Mouse (Mus musculus) embryonic facial prominence, embryonic 11.5 days (tissue): Measurements from ENCODE around the gene Gbx1. TPM values are rescaled to one million over a fixed set of nuclear protein-coding genes. Genes with fewer than 3 reads are reported as not detected.

Source experiments
- ATAC-seq: fragments of 200-750 bp; cut with Nextera tagmentation; replicated peaks from 2 replicates; pipeline ENCODE4 v1.8.0; 2017; ENCODE audit warnings: low read depth; ENCODE audit not compliant: insufficient number of reproducible peaks, low FRiP score, low TSS enrichment
- DNase-seq: peaks from one replicate; pipeline ENCODE4 v3.0.0-alpha.2; 2015; ENCODE audit warnings: low spot score
- H3K27ac ChIP-seq: fragments of 300-500 bp; sonication (generic); replicated peaks from 2 replicates; pipeline ENCODE4 v1.5.1; 2014; ENCODE audit warnings: mild to moderate bottlenecking, low read depth, low read length, control low read depth
- H3K27me3 ChIP-seq: fragments of 300-500 bp; sonication (generic); 2 replicates; pipeline ENCODE4 v1.6.1; 2014; ENCODE audit warnings: mild to moderate bottlenecking, low read length, moderate library complexity, mixed read lengths; ENCODE audit not compliant: control insufficient read depth, insufficient read depth
- H3K36me3 ChIP-seq: fragments of 300-500 bp; sonication (generic); replicated peaks from 2 replicates; pipeline ENCODE4 v1.6.1; 2014; ENCODE audit warnings: low read depth, mild to moderate bottlenecking, low read length, moderate library complexity, mixed read lengths; ENCODE audit not compliant: control insufficient read depth, insufficient read depth
- H3K4me1 ChIP-seq: fragments of 300-500 bp; sonication (generic); 2 replicates; pipeline ENCODE4 v1.6.1; 2014; ENCODE audit warnings: low read length, mixed read lengths; ENCODE audit not compliant: control insufficient read depth, insufficient read depth
- H3K4me2 ChIP-seq: fragments of 300-500 bp; sonication (generic); 2 replicates; pipeline ENCODE4 v1.6.1; 2014; ENCODE audit warnings: low read depth, mild to moderate bottlenecking, control low read depth, low read length, moderate library complexity
- H3K4me3 ChIP-seq: fragments of 300-500 bp; sonication (generic); 2 replicates; pipeline ENCODE4 v1.5.1; 2014; ENCODE audit warnings: low read depth, low read length, control low read depth
- H3K9ac ChIP-seq: fragments of 300-500 bp; sonication (generic); replicated peaks from 2 replicates; pipeline ENCODE4 v1.6.1; 2014; ENCODE audit warnings: mild to moderate bottlenecking, control low read depth, low read length
- H3K9me3 ChIP-seq: fragments of 300-500 bp; sonication (generic); replicated peaks from 2 replicates; pipeline ENCODE4 v1.6.1; 2016; ENCODE audit warnings: mild to moderate bottlenecking, low read length, inconsistent platforms, mixed read lengths; ENCODE audit not compliant: control insufficient read depth
- WGBS: fragments of 180-500 bp; shearing (Covaris S2); extraction: QIAGEN DNeasy Blood & Tissue Kit; methylation state at CpG from one replicate; pipeline ENCODE4 v1.1.7; 2014; 5-methylcytosine and 5-hydroxymethylcytosine counted together
- polyA plus RNA-seq: library from polyadenylated mRNA; unstranded; fragments of >200 nt; fragmentation: Nextera tagmentation; extraction: Ambion mirVana; gene quantifications from 2 replicates; pipeline ENCODE4 v1.2.1, GENCODE M21; 2014

Gene Gbx1
- polyA plus RNA-seq, 1 experiment from 2014 or later: 0.13 TPM

DNA sequence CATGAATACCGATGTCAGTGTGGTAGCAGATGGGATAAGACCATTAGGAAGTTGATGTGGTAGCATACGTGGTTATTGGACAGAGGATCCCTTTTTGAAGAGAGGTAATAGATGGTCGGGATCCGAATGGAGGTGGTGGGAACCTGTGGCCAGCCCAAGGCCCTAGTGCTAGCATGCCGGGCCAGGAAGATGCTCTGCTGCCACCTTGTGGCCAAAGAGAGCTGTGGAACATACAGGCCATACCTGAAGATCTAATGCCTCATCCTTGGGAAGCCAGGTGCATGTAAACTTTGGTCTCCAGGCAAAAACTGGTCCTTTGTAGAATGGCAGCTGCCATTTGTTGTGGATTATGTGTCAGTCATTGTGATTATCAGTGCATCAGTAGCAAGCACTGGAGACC lies 56.4 kb downstream of the Gbx1 start:
- no peaks in the 10 kb centered on the region for H3K9me3 ChIP-seq
- no peak overlapping the region for H3K4me3 ChIP-seq
- DNase-seq (peak; percentile 88), ATAC-seq (no peak)
- H3K9ac ChIP-seq: no peak overlapping the region
- no peak overlapping the region for H3K27ac ChIP-seq
- H3K4me2 ChIP-seq: no peak overlapping the region
- WGBS: 11% methylated on average over 5 of the region's 5 CpGs
- H3K27me3 ChIP-seq: peaks cover 5% of the 10 kb centered on the region; the same call in 1 of the 2 replicates
- H3K36me3 ChIP-seq: no peaks in the 10 kb centered on the region
- H3K4me1 ChIP-seq: peaks cover 20% of the 10 kb centered on the region

DNA sequence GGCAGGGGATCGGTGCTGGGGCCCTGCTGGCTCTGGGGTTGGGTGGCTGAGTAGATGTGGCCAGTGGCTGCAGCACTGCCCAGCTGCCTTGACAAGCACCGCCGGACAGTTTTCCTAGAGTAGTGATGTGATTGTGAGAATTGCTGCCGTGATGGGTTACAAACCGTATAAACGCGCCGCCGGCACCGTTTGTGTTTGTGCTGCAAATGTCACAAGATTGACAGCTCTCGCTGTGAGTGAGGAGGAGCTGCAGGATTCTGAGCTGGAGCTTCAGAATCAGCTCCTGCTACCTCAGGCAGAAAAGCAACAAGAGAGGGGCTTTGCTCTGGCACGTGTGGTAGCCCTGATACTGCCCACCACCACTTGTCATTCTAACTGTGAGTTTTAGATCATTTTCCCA lies 60.2 kb downstream of the Gbx1 start:
- ATAC-seq (no peak), DNase-seq (no peak)
- 51% methylated on average over 12 of the region's 12 CpGs for WGBS
- Histone ChIP-seq H3K4me2 (no peak overlapping the region), H3K9ac (no peak overlapping the region), H3K4me3 (no peak overlapping the region), H3K9me3 (no peaks in the 10 kb centered on the region), H3K27ac (no peak overlapping the region), H3K36me3 (no peaks in the 10 kb centered on the region), H3K27me3 (no peaks in the 10 kb centered on the region), H3K4me1 (no peaks in the 10 kb centered on the region)

DNA sequence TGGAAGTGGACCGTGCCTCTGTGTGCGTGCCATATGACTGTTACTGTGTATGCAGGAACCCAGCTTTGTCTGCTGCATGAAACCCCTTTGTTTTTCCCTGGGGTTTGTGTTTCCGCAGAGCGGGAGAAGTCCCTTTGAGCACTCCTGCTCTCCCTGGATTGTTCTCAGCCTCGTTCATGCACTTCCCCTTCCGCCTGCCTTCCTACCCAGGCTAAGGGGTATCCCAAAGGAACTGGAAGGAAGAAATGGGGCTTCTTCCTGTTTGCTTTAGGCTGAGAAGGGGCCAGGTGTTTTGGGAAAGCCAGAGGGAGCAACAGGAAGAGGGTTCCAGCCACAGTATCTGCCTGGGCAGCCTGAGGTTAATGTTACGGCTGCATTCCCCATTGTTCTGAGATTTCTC lies 71.4 kb downstream of the Gbx1 start:
- no peak overlapping the region for H3K9ac ChIP-seq
- ATAC-seq (no peak), DNase-seq (no peak)
- H3K27ac ChIP-seq: no peak overlapping the region
- no peaks in the 10 kb centered on the region; the same call in 1 of the 2 replicates for H3K36me3 ChIP-seq
- H3K9me3 ChIP-seq: no peaks in the 10 kb centered on the region
- H3K4me2 ChIP-seq: peak overlapping the region; percentile 2; the same call in 1 of the 2 replicates
- H3K4me1 ChIP-seq: peaks cover 9% of the 10 kb centered on the region
- no peaks in the 10 kb centered on the region for H3K27me3 ChIP-seq
- H3K4me3 ChIP-seq: no peak overlapping the region
- 55% methylated on average over 7 of the region's 7 CpGs for WGBS

DNA sequence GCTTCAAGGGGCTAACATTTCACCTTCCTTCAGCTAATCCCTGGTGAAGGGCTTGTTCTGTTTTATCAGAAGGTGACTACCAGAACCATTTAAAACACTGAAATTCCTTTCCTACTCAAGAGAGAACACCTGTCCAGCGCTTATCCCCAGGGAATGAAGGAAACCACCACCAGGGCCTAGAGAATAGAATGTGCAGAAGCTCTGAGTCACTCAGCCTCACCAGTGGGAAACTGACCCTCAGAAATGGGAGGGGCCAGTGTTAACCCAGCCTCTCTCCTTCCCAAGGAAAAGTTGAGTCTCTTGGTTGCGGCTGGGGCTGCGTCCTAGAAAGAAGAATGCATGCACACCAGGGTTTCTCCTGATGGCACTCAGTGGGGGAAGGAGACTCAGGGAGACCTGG lies 71.9 kb downstream of the Gbx1 start:
- Histone ChIP-seq H3K9me3 (no peaks in the 10 kb centered on the region), H3K4me2 (peak overlapping the region; percentile 2; the same call in 1 of the 2 replicates), H3K4me1 (peaks cover 9% of the 10 kb centered on the region), H3K27me3 (no peaks in the 10 kb centered on the region), H3K4me3 (no peak overlapping the region; the same call in 1 of the 2 replicates), H3K27ac (no peak overlapping the region), H3K36me3 (no peaks in the 10 kb centered on the region; the same call in 1 of the 2 replicates), H3K9ac (no peak overlapping the region)
- DNase-seq: no peak
- ATAC-seq: no peak
- 56% methylated on average over 3 of the region's 3 CpGs for WGBS

DNA sequence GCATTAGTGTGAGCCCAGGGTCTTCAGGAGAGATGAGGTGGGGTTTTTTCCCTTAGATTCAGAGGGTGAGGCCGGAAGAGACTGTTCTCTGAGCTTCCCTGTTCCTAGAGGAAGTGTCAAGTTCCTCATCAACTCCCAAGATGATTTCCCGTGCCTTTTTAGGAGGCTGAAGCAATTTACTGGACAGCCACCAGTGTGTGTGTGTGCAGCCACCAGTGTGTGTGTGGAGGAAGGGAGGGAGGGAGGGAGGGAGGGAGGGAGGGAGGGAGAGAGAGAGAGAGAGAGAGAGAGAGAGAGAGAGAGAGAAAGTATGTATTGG lies 73.1 kb downstream of the Gbx1 start:
- WGBS: 28% methylated on average over 2 of the region's 2 CpGs
- Histone ChIP-seq H3K9ac (peak overlapping the region; percentile 96; the same call in 1 of the 2 replicates), H3K4me3 (0 out of 2 replicates have a peak overlapping the region, but pooled peaks have one; percentile 12), H3K9me3 (no peaks in the 10 kb centered on the region), H3K27ac (no peak overlapping the region), H3K4me2 (peak overlapping the region; percentile 99), H3K27me3 (no peaks in the 10 kb centered on the region), H3K36me3 (no peaks in the 10 kb centered on the region; the same call in 1 of the 2 replicates), H3K4me1 (peaks cover 9% of the 10 kb centered on the region)
- DNase-seq: no peak
- no peak for ATAC-seq

DNA sequence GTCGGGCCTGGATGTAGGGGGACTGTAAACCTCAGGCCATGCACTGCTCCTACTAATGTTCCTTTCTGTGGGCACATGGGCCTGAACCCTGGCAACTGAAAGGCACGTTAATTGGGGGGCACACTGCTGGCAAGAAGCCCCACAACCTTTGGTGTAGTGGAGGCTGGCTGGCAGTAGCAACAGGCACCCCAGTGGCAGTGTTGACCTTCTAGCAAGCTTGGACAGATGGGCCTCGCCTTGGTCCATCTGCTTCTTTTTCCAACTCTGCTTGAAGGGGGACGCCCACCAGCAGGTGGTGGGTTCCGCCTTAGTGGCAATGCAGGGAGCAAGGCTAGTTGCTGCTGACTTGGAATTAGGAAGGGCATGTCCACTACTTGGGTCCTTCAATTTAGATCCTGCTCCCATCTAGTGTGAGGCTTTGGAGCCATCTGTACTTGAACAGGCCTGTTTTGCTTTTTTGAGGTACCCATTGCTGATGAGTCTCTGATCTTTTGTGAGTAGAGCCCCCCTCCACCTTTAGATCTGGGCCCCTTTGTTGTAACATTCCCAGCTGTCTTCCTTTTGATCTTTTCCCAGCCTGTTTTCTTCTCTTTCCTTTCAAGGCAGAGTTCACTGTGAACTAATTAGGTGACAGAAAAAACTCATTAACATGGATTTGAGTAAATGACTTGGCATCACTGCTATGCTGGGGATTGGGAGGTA lies 73.6 kb downstream of the Gbx1 start:
- Histone ChIP-seq H3K4me2 (peak overlapping the region; percentile 99), H3K9ac (peak overlapping the region; percentile 96), H3K9me3 (no peaks in the 10 kb centered on the region), H3K4me1 (peaks cover 9% of the 10 kb centered on the region), H3K27me3 (no peaks in the 10 kb centered on the region), H3K4me3 (peak overlapping the region; percentile 91), H3K36me3 (no peaks in the 10 kb centered on the region; the same call in 1 of the 2 replicates), H3K27ac (0 out of 2 replicates have a peak overlapping the region, but pooled peaks have one; percentile 28)
- 10% methylated on average over 5 of the region's 5 CpGs for WGBS
- no peak for DNase-seq
- no peak for ATAC-seq

Other genes with a start within 250 kb of the Gbx1 start
- gene Kcnh2, start 175.6 kb downstream of the Gbx1 start, polyA plus RNA-seq: 3.7 and 4.2 TPM in 2 replicates
- 3.2 and 4.2 TPM in 2 replicates for gene Nos3, start 162.4 kb downstream of the Gbx1 start, polyA plus RNA-seq
- gene Atg9b, start 135.1 kb downstream of the Gbx1 start, polyA plus RNA-seq: 0.18 and 0.21 TPM in 2 replicates
- gene Abcb8, start 133.5 kb downstream of the Gbx1 start, polyA plus RNA-seq: 27.0 and 27.4 TPM in 2 replicates
- gene Asic3, start 113.8 kb downstream of the Gbx1 start, polyA plus RNA-seq: 0.42 and 0.45 TPM in 2 replicates
- gene Cdk5, start 103.7 kb downstream of the Gbx1 start, polyA plus RNA-seq: 49.9 and 50.8 TPM in 2 replicates
- gene Slc4a2, start 103.4 kb downstream of the Gbx1 start, polyA plus RNA-seq: 16.5 and 20.6 TPM in 2 replicates
- 77.8 and 88.2 TPM in 2 replicates for gene Fastk, start 81.9 kb downstream of the Gbx1 start, polyA plus RNA-seq
- gene Tmub1, start 79.3 kb downstream of the Gbx1 start, polyA plus RNA-seq: 20.2 and 24.7 TPM in 2 replicates
- gene Agap3, start 75.0 kb downstream of the Gbx1 start, polyA plus RNA-seq: 40.0 and 45.1 TPM in 2 replicates
- gene Asb10, start 13.8 kb upstream of the Gbx1 start, polyA plus RNA-seq: 0.24 and 0.36 TPM in 2 replicates
- gene 4931409K22Rik, start 29.6 kb upstream of the Gbx1 start, polyA plus RNA-seq: not detected in 2 replicates
- 148 and 159 TPM in 2 replicates for gene Abcf2, start 50.3 kb upstream of the Gbx1 start, polyA plus RNA-seq
- gene Chpf2, start 59.5 kb upstream of the Gbx1 start, polyA plus RNA-seq: 6.4 and 7.1 TPM in 2 replicates
- 46.2 and 47.1 TPM in 2 replicates for gene Smarcd3, start 97.2 kb upstream of the Gbx1 start, polyA plus RNA-seq
- gene Nub1, start 158.3 kb upstream of the Gbx1 start, polyA plus RNA-seq: 37.3 and 38.6 TPM in 2 replicates
- 53.8 and 57.5 TPM in 2 replicates for gene Wdr86, start 203.5 kb upstream of the Gbx1 start, polyA plus RNA-seq
- 3.3 TPM in 1 of 2 replicates, not detected in the other for gene Crygn, start 230.8 kb upstream of the Gbx1 start, polyA plus RNA-seq